Mouse (Mus musculus) liver, embryonic 11.5 days (tissue): Measurements from ENCODE around the gene E2f7. TPM values are rescaled to one million over a fixed set of nuclear protein-coding genes. Genes with fewer than 3 reads are reported as not detected.
"Not testable (repeated sequence)": the region's sequence is repeated elsewhere in the genome, so short reads cannot be mapped to it uniquely, and the experiment has no call there.

ENCODE experiments used
- ATAC-seq: fragments of 200-750 bp; cut with Nextera tagmentation; replicated peaks from 2 replicates; pipeline ENCODE4 v1.8.0; 2017; ENCODE audit warnings: moderate number of reproducible peaks, mild to moderate bottlenecking, moderate TSS enrichment, moderate library complexity; ENCODE audit not compliant: low FRiP score
- DNase-seq: peaks from one replicate; pipeline ENCODE4 v3.0.0-alpha.2; 2017; ENCODE audit warnings: low spot score
- H3K27ac ChIP-seq: fragments of 300-500 bp; sonication (generic); 2 replicates; pipeline ENCODE4 v1.5.1; 2014; ENCODE audit warnings: mild to moderate bottlenecking, low read depth, low read length, control low read depth
- H3K27me3 ChIP-seq: fragments of 300-500 bp; sonication (generic); replicated peaks from 2 replicates; pipeline ENCODE4 v1.6.1; 2014; ENCODE audit warnings: low read length, mixed read lengths; ENCODE audit not compliant: control insufficient read depth, insufficient read depth
- H3K36me3 ChIP-seq: fragments of 300-500 bp; sonication (generic); 2 replicates; pipeline ENCODE4 v1.6.1; 2014; ENCODE audit warnings: mild to moderate bottlenecking, low read length, moderate library complexity, mixed read lengths; ENCODE audit not compliant: control insufficient read depth, insufficient read depth
- H3K4me1 ChIP-seq: fragments of 300-500 bp; sonication (generic); replicated peaks from 2 replicates; pipeline ENCODE4 v1.6.1; 2014; ENCODE audit warnings: low read length, mixed read lengths; ENCODE audit not compliant: control insufficient read depth, insufficient read depth
- H3K4me2 ChIP-seq: fragments of 300-500 bp; sonication (generic); 2 replicates; pipeline ENCODE4 v1.6.1; 2014; ENCODE audit warnings: mild to moderate bottlenecking, control low read depth, moderate library complexity
- H3K4me3 ChIP-seq: fragments of 300-500 bp; sonication (generic); 2 replicates; pipeline ENCODE4 v1.5.1; 2014; ENCODE audit warnings: low read depth, low read length, control low read depth
- H3K9ac ChIP-seq: fragments of 300-500 bp; sonication (generic); 2 replicates; pipeline ENCODE4 v1.6.1; 2014; ENCODE audit warnings: low read depth, low read length, control low read depth
- H3K9me3 ChIP-seq: fragments of 300-500 bp; sonication (generic); 2 replicates; pipeline ENCODE4 v1.6.1; 2016; ENCODE audit warnings: low read length, inconsistent platforms, mixed read lengths; ENCODE audit not compliant: control insufficient read depth
- WGBS: fragments of 180-500 bp; shearing (Covaris S2); extraction: QIAGEN DNeasy Blood & Tissue Kit; methylation state at CpG from one replicate; pipeline ENCODE4 v1.1.7; 2014; 5-methylcytosine and 5-hydroxymethylcytosine counted together
- polyA plus RNA-seq: library from polyadenylated mRNA; unstranded; fragments of >200 nt; fragmentation: Nextera tagmentation; extraction: Ambion mirVana; gene quantifications from 2 replicates; pipeline ENCODE4 v1.2.1, GENCODE M21; 2014

E2f7 gene
- polyA plus RNA-seq, 1 experiment from 2014 or later, result 18.8 TPM

- not testable (repeated sequence) for H3K4me2 ChIP-seq, H3K4me3 ChIP-seq, H3K27me3 ChIP-seq, DNase-seq, H3K4me1 ChIP-seq, H3K9me3 ChIP-seq, H3K27ac ChIP-seq, H3K9ac ChIP-seq
- H3K36me3 ChIP-seq, result peaks cover 44% of the 10 kb centered on the region
- 74% methylated on average over 7 of the region's 12 CpGs for WGBS
- peak; percentile 48; the same call in 1 of the 2 replicates for ATAC-seq
Measured at GRCm38 (mm10) chr10:110760552-110760951, 15.3 kb downstream of the E2f7 start.

GRCm38 (mm10) chr10:110762134-110762884, 17.1 kb downstream of the E2f7 start:
- Histone ChIP-seq H3K9me3 (no peaks in the 10 kb centered on the region), H3K4me3 (no peak overlapping the region), H3K27me3 (no peaks in the 10 kb centered on the region), H3K9ac (no peak overlapping the region), H3K4me2 (no peak overlapping the region), H3K4me1 (no peaks in the 10 kb centered on the region), H3K27ac (no peak overlapping the region), H3K36me3 (peaks cover 46% of the 10 kb centered on the region)
- no peak for ATAC-seq
- no peak for DNase-seq
- whole genome bisulfite sequencing, result 91% methylated on average over 16 of the region's 16 CpGs

GRCm38 (mm10) chr10:110763416-110763815, 18.2 kb downstream of the E2f7 start:
- Histone ChIP-seq H3K4me2 (no peak overlapping the region), H3K4me1 (no peaks in the 10 kb centered on the region), H3K27ac (no peak overlapping the region), H3K36me3 (peaks cover 47% of the 10 kb centered on the region), H3K4me3 (no peak overlapping the region), H3K27me3 (no peaks in the 10 kb centered on the region), H3K9me3 (no peaks in the 10 kb centered on the region), H3K9ac (no peak overlapping the region)
- ATAC-seq (no peak), DNase-seq (no peak)
- 87% methylated on average over 13 of the region's 13 CpGs for WGBS

GRCm38 (mm10) chr10:110769538-110769937, 24.3 kb downstream of the E2f7 start:
- 95% methylated on average over 10 of the region's 10 CpGs for WGBS
- H3K36me3 ChIP-seq, result peaks cover 34% of the 10 kb centered on the region
- H3K4me2 ChIP-seq, result no peak overlapping the region
- no peak overlapping the region for H3K4me3 ChIP-seq
- H3K27me3 ChIP-seq, result no peaks in the 10 kb centered on the region
- H3K27ac ChIP-seq, result no peak overlapping the region
- no peaks in the 10 kb centered on the region for H3K9me3 ChIP-seq
- DNase-seq, result no peak
- ATAC-seq, result no peak
- no peak overlapping the region for H3K9ac ChIP-seq
- H3K4me1 ChIP-seq, result no peaks in the 10 kb centered on the region

- Histone ChIP-seq H3K4me2 (no peak overlapping the region), H3K9ac (no peak overlapping the region), H3K27me3 (no peaks in the 10 kb centered on the region), H3K4me1 (no peaks in the 10 kb centered on the region), H3K36me3 (peaks cover 27% of the 10 kb centered on the region), H3K27ac (no peak overlapping the region), H3K9me3 (no peaks in the 10 kb centered on the region), H3K4me3 (no peak overlapping the region)
- WGBS, result 90% methylated on average over 12 of the region's 12 CpGs
- DNase-seq, result no peak
- ATAC-seq, result no peak
Measured at GRCm38 (mm10) chr10:110773201-110773600, 28.0 kb downstream of the E2f7 start.

GRCm38 (mm10) chr10:110773878-110774277, 28.6 kb downstream of the E2f7 start:
- H3K4me3 ChIP-seq, result no peak overlapping the region
- no peak overlapping the region for H3K9ac ChIP-seq
- H3K9me3 ChIP-seq, result no peaks in the 10 kb centered on the region
- no peaks in the 10 kb centered on the region for H3K27me3 ChIP-seq
- DNase-seq, result no peak
- no peak for ATAC-seq
- no peak overlapping the region for H3K4me2 ChIP-seq
- no peak overlapping the region for H3K27ac ChIP-seq
- peaks cover 27% of the 10 kb centered on the region for H3K36me3 ChIP-seq
- no peaks in the 10 kb centered on the region for H3K4me1 ChIP-seq
- WGBS, result 93% methylated on average over 14 of the region's 14 CpGs

- Histone ChIP-seq H3K9ac (no peak overlapping the region), H3K4me2 (no peak overlapping the region), H3K27me3 (no peaks in the 10 kb centered on the region), H3K4me3 (no peak overlapping the region), H3K9me3 (no peaks in the 10 kb centered on the region), H3K4me1 (no peaks in the 10 kb centered on the region), H3K27ac (no peak overlapping the region), H3K36me3 (peaks cover 48% of the 10 kb centered on the region)
- ATAC-seq (0 out of 2 replicates have a peak, but pooled peaks have one; percentile 22), DNase-seq (no peak)
- WGBS, result 93% methylated on average over 14 of the region's 14 CpGs
Measured at GRCm38 (mm10) chr10:110781772-110782171, 36.5 kb downstream of the E2f7 start.

- ATAC-seq (no peak), DNase-seq (no peak)
- peaks cover 48% of the 10 kb centered on the region for H3K36me3 ChIP-seq
- no peak overlapping the region for H3K9ac ChIP-seq
- H3K4me2 ChIP-seq, result no peak overlapping the region
- no peaks in the 10 kb centered on the region for H3K27me3 ChIP-seq
- no peak overlapping the region for H3K27ac ChIP-seq
- H3K4me3 ChIP-seq, result no peak overlapping the region
- H3K9me3 ChIP-seq, result no peaks in the 10 kb centered on the region
- WGBS, result 80% methylated on average over 10 of the region's 10 CpGs
- H3K4me1 ChIP-seq, result no peaks in the 10 kb centered on the region
Measured at GRCm38 (mm10) chr10:110782655-110783054, 37.4 kb downstream of the E2f7 start.
